Mouse (Mus musculus): Measurements from ENCODE around the gene Mpp5.

The Mpp5 gene

GRCm38 (mm10) chr12:78860921-78861495, 112.3 kb downstream of the Mpp5 start:
- DNase-seq, result no peak

- DNase-seq, result peak; percentile 100
Measured at GRCm38 (mm10) chr12:78861496-78862253, 113.0 kb downstream of the Mpp5 start, which contains the start of the genes Atp6v1d and Eif2s1. Gene Atp6v1d (minus strand): TSS chr12:78861638. Gene Eif2s1 (plus strand): TSS chr12:78861819.

GRCm38 (mm10) chr12:78862254-78862730, 113.6 kb downstream of the Mpp5 start:
- DNase-seq, result no peak

GRCm38 (mm10) chr12:78865434-78865833, 116.7 kb downstream of the Mpp5 start:
- DNase-seq, result no peak

- DNase-seq, result no peak
Measured at GRCm38 (mm10) chr12:78868115-78868514, 119.4 kb downstream of the Mpp5 start.

- DNase-seq, result no peak
Measured at GRCm38 (mm10) chr12:78874581-78874980, 125.9 kb downstream of the Mpp5 start.

- no peak for DNase-seq
Measured at GRCm38 (mm10) chr12:78890062-78890461, 141.4 kb downstream of the Mpp5 start.

All from cerebellum, adult 11-12 months (tissue).